Mouse (Mus musculus) left cerebral cortex, adult 8-10 months (tissue): ENCODE data around the gene Npepps. TPM values are rescaled to one million over a fixed set of nuclear protein-coding genes. Genes with fewer than 3 reads are reported as not detected.
"Not testable (repeated sequence)": the region's sequence is repeated elsewhere in the genome, so short reads cannot be mapped to it uniquely, and the experiment has no call there.

Experiments
- DNase-seq, 2 experiments: peaks; one replicate each; pipeline ENCODE4 v3.0.0; 2022; ENCODE audit warnings: low spot score in 2 of 2
- total RNA-seq, 4 experiments: library from RNA; stranded (reverse); gene quantifications; 2 replicates each; pipeline ENCODE4 v1.2.4; 2022

Npepps gene
- total RNA-seq, 4 experiments from 2014 or later, result 139 to 152 (median 146) TPM

GRCm38 (mm10) chr11:97241321-97241720, 39.1 kb downstream of the Npepps start:
- no peak for DNase-seq

GRCm38 (mm10) chr11:97237976-97238375, 42.5 kb downstream of the Npepps start:
- no peak for DNase-seq

GRCm38 (mm10) chr11:97232436-97232835, 48.0 kb downstream of the Npepps start:
- DNase-seq, result no peak

GRCm38 (mm10) chr11:97229396-97229795, 51.0 kb downstream of the Npepps start:
- no peak for DNase-seq

GRCm38 (mm10) chr11:97228985-97229384, 51.5 kb downstream of the Npepps start:
- no peak for DNase-seq

GRCm38 (mm10) chr11:97226131-97226530, 54.3 kb downstream of the Npepps start:
- DNase-seq, result no peak

GRCm38 (mm10) chr11:97223485-97223884, 57.0 kb downstream of the Npepps start:
- no peak for DNase-seq

GRCm38 (mm10) chr11:97221611-97222010, 58.8 kb downstream of the Npepps start:
- no peak for DNase-seq

GRCm38 (mm10) chr11:97220211-97220610, 60.2 kb downstream of the Npepps start:
- no peak for DNase-seq

- no peak for DNase-seq
Measured at GRCm38 (mm10) chr11:97214411-97214810, 66.0 kb downstream of the Npepps start.

- DNase-seq, result no peak
Measured at GRCm38 (mm10) chr11:97210728-97211400, 69.6 kb downstream of the Npepps start.

- peak; percentile 23 to 81 for DNase-seq
Measured at GRCm38 (mm10) chr11:97207011-97207422, 73.4 kb downstream of the Npepps start.

GRCm38 (mm10) chr11:97199519-97199918, 80.9 kb downstream of the Npepps start:
- DNase-seq, result no peak

- DNase-seq, result no peak
Measured at GRCm38 (mm10) chr11:97198601-97199000, 81.8 kb downstream of the Npepps start.

GRCm38 (mm10) chr11:97197021-97197420, 83.4 kb downstream of the Npepps start:
- DNase-seq, result no peak

- no peak for DNase-seq
Measured at GRCm38 (mm10) chr11:97196541-97196940, 83.9 kb downstream of the Npepps start.

GRCm38 (mm10) chr11:97192621-97192951, 87.9 kb downstream of the Npepps start:
- DNase-seq, result no peak

GRCm38 (mm10) chr11:97191915-97192620, 88.4 kb downstream of the Npepps start:
- no peak for DNase-seq

GRCm38 (mm10) chr11:97190992-97191391, 89.4 kb downstream of the Npepps start:
- DNase-seq, result no peak

GRCm38 (mm10) chr11:97189645-97190044, 90.8 kb downstream of the Npepps start:
- DNase-seq, result not testable (repeated sequence)

- no peak for DNase-seq
Measured at GRCm38 (mm10) chr11:97189231-97189630, 91.2 kb downstream of the Npepps start.

GRCm38 (mm10) chr11:97188643-97188955, 91.8 kb downstream of the Npepps start:
- DNase-seq, result no peak
